Mouse (Mus musculus) lung, adult 2 months (tissue): ENCODE measurements around the gene Slc17a7. TPM values are rescaled to one million over a fixed set of nuclear protein-coding genes. Genes with fewer than 3 reads are reported as not detected.
A peak's percentile ranks its signal among the peaks of the same experiment; 100 is the strongest.

ENCODE experiments used
- DNase-seq: peaks from one replicate; pipeline ENCODE4 v3.0.0; 2022
- H3K4me1 ChIP-seq: fragments of 200-500 bp; 2 replicates; pipeline ENCODE4 v1.6.1; 2011; ENCODE audit warnings: low read length; ENCODE audit not compliant: control insufficient read depth, insufficient read depth
- H3K4me3 ChIP-seq: fragments of 200-500 bp; replicated peaks from 2 replicates; pipeline ENCODE3; 2011; ENCODE audit warnings: low read depth, mild to moderate bottlenecking, control low read depth, low read length; ENCODE audit errors: extremely low read depth
- CTCF ChIP-seq: fragments of 200-500 bp; IDR thresholded peaks from 2 replicates; pipeline ENCODE4 v1.5.1; 2011; ENCODE audit warnings: mild to moderate bottlenecking, low read length, control low read depth; ENCODE audit not compliant: insufficient read depth
- POLR2A ChIP-seq: fragments of 200-500 bp; IDR thresholded peaks from 2 replicates; pipeline ENCODE4 v1.6.1; 2011; ENCODE audit warnings: low read depth, mild to moderate bottlenecking, control low read depth, low read length, borderline replicate concordance; ENCODE audit errors: extremely low read depth
- WGBS: fragments of 180-500 bp; shearing (Covaris S2); methylation state at CpG from one replicate; pipeline ENCODE4 v1.1.7; 2018; 5-methylcytosine and 5-hydroxymethylcytosine counted together
- polyA plus RNA-seq: library from polyadenylated mRNA; depleted of rRNA; stranded (reverse); fragments of >200 nt; gene quantifications from 2 replicates; pipeline ENCODE4 v1.2.3, GENCODE M21; 2012

Slc17a7 gene
- polyA plus RNA-seq, 1 experiment: 2.7 TPM

DNA sequence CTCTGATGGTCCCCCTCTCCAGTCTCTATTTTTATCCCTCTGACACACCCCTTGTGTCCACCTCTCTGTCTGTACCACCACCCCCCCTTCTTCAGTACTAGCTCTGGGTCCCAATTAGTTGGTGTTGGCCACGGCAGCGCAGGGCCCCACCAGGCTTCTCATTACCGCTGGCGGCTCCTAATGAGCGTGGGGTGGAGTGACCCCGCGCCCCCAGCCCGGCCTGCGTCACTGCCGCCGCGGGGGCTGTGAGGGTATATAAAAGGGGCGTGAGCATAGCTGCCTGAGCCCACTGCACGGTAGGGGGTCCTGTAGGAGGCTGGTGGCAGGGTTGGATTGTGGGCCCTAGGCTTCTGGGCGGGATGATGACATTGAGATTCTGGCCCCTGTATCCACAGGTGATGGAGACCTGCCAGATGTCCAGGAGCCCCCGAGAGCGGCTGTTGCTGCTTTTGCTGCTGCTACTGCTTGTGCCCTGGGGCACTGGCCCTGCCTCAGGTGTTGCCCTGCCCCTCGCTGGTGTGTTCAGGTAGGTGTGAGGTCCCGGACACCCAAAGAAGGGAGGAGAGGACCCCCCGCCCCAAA, 17.2 kb downstream of the Slc17a7 start, which contains the start of gene Pth2:
TSS of gene Pth2 (plus strand) at position 100 of the 582 bp plus-strand sequence.
- TF ChIP-seq POLR2A: no peak
- TF ChIP-seq CTCF: no peak
- no peak within 1 kb of the TSS for H3K4me3 ChIP-seq
- no peak for DNase-seq
- H3K4me1 ChIP-seq: no peaks in the 10 kb centered on the region; the same call in 1 of the 2 replicates
- 28% methylated on average over 20 of the region's 20 CpGs for WGBS

DNA sequence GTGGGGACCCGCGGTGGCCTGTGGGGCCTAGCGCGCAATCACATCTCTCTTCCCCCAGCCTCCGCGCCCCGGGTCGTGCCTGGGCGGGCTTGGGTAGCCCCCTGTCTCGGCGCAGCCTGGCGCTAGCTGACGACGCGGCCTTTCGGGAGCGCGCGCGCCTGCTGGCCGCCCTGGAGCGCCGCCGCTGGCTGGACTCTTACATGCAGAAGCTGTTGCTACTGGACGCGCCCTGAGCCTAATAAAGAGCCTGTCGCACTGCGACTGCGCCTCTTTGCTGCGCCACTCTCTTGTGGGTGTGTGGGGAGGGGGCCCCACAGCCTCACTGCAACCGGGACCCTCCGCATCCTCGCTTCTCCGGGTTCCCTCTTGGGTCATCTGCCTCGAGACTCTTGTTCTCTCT, 17.8 kb downstream of the Slc17a7 start:
- TF ChIP-seq CTCF (no peak), POLR2A (no peak)
- Histone ChIP-seq H3K4me1 (no peaks in the 10 kb centered on the region; the same call in 1 of the 2 replicates), H3K4me3 (no peak overlapping the region)
- 3% methylated on average over 35 of the region's 35 CpGs for WGBS
- DNase-seq: no peak

DNA sequence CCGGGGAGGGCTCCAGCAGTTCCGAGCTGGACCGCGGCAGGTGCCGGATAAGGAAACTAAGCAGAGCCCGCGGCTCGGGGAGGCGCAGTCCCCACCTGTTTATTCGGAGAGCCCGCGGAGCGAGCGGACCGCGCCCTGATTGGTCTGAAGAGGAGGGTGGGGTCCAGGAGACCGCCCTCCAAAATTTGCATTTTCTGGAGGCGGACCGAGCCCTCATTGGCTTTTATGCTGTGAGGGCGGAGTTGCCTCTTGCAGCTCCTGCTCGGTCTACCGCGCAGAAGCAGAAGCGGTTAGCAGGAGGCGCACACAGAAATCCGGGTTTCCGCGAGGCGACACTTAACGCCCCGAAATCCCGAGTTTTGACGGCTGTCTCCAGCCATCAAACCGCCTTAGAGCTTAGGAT, 18.5 kb downstream of the Slc17a7 start:
- Histone ChIP-seq H3K4me1 (no peaks in the 10 kb centered on the region; the same call in 1 of the 2 replicates), H3K4me3 (peak overlapping the region; percentile 36)
- TF ChIP-seq POLR2A (peak; percentile 38; the same call in 1 of the 2 replicates), CTCF (no peak)
- WGBS: under 1% methylated on average over 34 of the region's 34 CpGs
- DNase-seq: peak; percentile 86

DNA sequence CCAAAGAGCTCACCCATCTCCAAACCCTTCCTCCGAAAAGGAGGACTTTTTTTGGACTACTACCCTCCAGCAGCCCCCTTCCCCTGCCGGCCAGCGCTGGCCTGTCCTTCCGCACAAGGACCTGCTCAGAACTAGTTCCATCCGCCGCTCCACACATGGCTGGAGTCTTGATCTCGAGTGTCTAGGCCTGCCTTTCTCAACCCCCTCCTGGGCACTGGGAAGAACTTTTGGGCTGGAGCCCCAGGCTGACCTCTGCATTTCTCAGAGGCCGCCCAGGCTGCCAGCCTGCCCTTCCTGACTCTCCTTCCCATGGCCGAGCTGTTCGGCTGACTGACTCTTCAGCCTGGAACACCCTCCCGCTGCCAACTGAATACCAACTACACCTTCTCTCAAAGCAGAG, 18.9 kb downstream of the Slc17a7 start:
- H3K4me3 ChIP-seq: no peak overlapping the region
- 6% methylated on average over 11 of the region's 11 CpGs for WGBS
- TF ChIP-seq CTCF (no peak), POLR2A (no peak)
- DNase-seq: no peak
- no peaks in the 10 kb centered on the region; the same call in 1 of the 2 replicates for H3K4me1 ChIP-seq

DNA sequence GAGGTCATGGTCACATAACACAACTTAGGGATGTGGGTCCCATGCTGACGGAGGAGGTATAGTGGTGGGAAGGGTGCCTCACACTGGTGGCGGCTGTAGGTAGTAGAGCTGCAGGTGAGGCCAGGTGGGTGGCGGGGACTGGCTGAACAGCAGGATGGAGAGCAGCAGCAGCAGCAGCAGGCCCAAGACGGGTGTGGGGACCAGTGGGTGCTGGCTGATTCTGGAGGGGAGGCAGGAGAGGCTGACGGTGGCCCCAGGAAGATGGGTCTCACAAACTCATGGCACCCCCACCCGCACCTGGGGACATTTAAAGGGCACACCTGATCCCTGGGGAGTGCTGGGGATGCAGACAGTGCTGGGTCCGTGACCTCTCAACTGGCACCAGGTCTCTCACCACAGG, 19.9 kb downstream of the Slc17a7 start:
- WGBS: 76% methylated on average over 7 of the region's 7 CpGs
- H3K4me3 ChIP-seq: no peak overlapping the region
- no peak for DNase-seq

DNA sequence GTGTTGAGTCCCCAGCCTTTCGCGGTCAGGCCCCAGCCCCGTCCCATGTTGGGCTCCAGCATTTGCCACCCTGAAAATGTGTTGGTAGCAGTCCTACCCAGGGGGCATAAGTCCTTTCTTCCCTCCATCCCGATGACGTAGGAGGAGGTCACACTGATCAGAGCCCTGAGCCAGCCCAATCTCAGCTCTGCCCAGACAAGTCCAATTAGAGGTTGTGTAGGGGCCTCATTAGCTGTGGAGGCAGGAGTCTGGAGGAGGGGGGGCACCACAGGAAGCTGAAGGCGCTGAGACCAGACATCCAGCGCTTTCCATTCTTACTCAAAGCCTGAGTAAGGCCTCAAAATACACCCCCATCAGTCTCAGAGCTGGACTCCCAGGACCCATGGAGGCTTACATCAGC, 22.2 kb downstream of the Slc17a7 start:
- no peaks in the 10 kb centered on the region; the same call in 1 of the 2 replicates for H3K4me1 ChIP-seq
- TF ChIP-seq CTCF (no peak), POLR2A (no peak)
- DNase-seq: no peak
- no peak overlapping the region for H3K4me3 ChIP-seq
- WGBS: 74% methylated on average over 7 of the region's 7 CpGs

More for the DNA sequence above, 19.9 kb downstream of the Slc17a7 start:
- no peaks in the 10 kb centered on the region; the same call in 1 of the 2 replicates for H3K4me1 ChIP-seq
- no peak for TF ChIP-seq CTCF

DNA sequence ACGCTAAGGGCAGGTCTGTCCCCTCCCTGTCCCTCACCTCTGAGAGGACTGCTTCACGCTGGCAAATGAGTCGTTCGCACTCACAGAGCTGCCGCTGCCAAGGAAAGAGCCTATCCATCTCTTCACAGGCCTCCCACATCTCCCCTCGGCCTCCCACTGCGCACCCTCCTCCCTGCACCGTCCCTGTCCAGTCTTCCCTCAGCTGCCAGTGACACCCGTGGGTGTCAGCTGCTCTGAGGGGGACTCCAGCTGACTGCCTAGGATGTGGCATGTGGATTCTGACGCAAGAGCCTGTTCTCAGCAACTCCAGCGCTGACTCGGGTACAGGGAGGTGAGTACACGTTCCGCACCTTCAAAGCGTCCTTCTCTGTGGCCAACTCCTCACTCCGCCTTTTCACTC, 25.9 kb downstream of the Slc17a7 start:
- no peak for DNase-seq
- Histone ChIP-seq H3K4me1 (no peaks in the 10 kb centered on the region), H3K4me3 (no peak overlapping the region)
- TF ChIP-seq CTCF: no peak
- no peak for TF ChIP-seq POLR2A
- WGBS: 48% methylated on average over 16 of the region's 16 CpGs

DNA sequence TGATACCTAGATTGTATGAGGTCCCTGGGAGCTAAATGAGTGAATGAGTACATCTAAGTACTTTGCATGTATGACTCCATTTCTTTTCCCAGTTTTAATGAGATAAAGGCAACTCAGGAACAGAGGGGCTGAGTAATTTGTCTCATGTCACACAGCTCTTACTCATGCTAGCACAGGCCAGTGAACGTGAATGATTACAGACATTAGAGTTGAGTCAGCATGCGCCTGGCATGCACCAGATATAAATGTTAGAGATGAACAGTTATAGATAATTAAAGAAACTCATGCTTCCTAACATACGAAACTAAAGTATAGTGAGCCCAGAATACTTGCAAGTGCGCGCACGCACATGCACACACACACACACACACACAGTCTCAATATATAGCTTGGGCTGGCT, 26.4 kb downstream of the Slc17a7 start:
- DNase-seq: no peak
- H3K4me1 ChIP-seq: no peaks in the 10 kb centered on the region
- no peak for TF ChIP-seq CTCF
- TF ChIP-seq POLR2A: no peak
- 87% methylated on average over 6 of the region's 6 CpGs for WGBS
- no peak overlapping the region for H3K4me3 ChIP-seq

DNA sequence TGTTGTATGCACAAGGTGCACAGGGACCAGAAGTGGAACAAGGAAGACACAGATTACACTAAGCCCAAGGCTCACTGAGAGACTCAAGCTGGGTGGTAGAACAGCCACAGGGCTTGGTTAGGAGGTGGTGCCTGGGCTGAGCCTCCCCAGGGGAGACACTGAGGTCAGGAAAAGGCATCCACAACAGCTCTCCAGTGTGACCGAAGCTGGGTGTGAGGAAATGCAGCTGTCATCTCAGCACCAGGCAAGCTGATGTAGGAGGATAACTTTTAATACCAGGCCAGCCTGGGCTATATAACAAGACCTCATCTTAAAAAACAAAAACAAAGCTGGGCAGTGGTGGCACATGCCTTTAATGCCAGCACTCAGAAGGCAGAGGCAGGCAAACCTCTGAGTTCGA, 27.4 kb downstream of the Slc17a7 start:
- no peak overlapping the region for H3K4me3 ChIP-seq
- H3K4me1 ChIP-seq: no peaks in the 10 kb centered on the region
- 43% methylated on average over 2 of the region's 2 CpGs for WGBS
- TF ChIP-seq CTCF: no peak
- TF ChIP-seq POLR2A: no peak
- no peak for DNase-seq

DNA sequence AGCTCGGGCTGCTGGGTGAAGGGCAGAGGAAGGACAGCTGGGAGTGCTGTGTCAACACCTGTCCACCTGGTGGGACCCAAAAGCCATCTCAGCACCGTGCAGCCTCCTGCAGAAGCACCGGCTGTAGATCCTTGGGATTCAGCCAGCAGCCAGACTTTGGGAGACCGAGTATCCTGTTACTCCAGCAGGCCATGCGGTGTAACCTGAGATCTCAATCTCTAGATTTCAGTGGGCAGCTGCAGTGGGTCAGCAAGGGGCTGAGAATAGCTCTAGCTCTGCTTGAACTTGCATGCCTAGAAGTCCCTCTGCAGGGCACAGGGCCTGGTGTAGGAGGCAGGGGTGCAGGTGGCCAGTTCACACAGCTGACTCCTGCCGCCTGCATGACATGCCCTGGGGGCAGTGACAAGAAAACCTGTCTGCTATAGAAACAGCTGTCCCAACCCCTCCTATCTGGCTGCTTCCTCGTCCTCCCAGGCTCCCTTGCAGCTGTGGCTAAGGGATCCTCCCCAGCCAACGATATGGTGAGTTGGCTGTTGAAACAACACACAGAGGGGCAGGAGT, 28.1 kb downstream of the Slc17a7 start:
- TF ChIP-seq CTCF (no peak), POLR2A (no peak)

More for the DNA sequence above, 28.1 kb downstream of the Slc17a7 start:
- no peak for DNase-seq
- WGBS: 19% methylated on average over 8 of the region's 8 CpGs
- Histone ChIP-seq H3K4me3 (no peak overlapping the region), H3K4me1 (no peaks in the 10 kb centered on the region)
